Mouse (Mus musculus): ENCODE measurements around the gene Rab10. TPM values are rescaled to one million over a fixed set of nuclear protein-coding genes. Genes with fewer than 3 reads are reported as not detected.
"Not testable (repeated sequence)": the region's sequence is repeated elsewhere in the genome, so short reads cannot be mapped to it uniquely, and the experiment has no call there.

Gene Rab10
- polyA plus RNA-seq (2012; rRNA removed): 122 and 124 TPM in 2 replicates

GRCm38 (mm10) chr12:3309391-3310320 is at the start of gene Rab10:
TSS of gene Rab10 (minus strand) at chr12:3309969.
- peak; percentile 99 for DNase-seq (ENCODE audit: low spot score)

- no peak for DNase-seq (ENCODE audit: low spot score)
Measured at GRCm38 (mm10) chr12:3359302-3359701, 49.5 kb upstream of the Rab10 start.

DNA sequence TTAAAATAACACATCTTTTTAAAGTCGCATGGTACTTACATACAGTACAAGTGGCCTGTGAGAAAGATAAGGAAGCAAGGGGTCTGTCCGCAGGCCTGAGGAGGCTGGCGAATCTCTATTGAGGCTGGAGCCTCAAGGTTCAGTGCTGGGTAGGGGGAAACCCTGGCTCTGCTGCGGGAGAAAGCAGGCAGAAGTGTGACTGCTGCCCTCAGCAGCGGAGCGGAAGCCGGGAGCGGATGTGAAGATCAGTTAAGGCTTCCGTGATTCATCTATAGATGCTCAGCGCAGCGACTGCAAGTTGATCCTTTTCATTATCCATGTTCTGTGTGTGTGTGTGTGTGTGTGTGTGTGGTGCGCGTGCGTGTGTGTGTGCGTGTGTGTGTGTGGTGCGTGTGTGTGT is 47.1 kb upstream of the Rab10 start:
- no peak for DNase-seq (ENCODE audit: low spot score)

DNA sequence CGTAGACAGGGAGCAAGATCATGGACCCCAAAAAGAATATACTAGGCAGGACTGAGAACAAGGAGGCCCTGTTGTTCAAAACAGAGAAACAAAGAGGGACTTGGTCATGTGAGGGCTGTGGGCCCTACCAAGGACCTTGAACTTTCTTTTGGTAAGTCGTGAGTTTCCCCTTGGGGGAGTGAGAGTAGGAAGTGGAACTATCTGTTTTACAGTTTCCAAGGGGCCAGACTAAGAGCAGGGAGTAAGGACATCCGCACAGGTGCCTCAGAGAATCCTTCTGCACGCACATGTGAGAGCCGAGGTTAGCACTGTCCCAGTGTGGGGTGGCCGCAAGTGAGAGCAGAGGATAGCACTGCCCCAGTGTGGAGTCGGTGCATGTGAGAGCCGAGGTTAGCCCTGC is 45.3 kb upstream of the Rab10 start:
- no peak for DNase-seq (ENCODE audit: low spot score)

DNA sequence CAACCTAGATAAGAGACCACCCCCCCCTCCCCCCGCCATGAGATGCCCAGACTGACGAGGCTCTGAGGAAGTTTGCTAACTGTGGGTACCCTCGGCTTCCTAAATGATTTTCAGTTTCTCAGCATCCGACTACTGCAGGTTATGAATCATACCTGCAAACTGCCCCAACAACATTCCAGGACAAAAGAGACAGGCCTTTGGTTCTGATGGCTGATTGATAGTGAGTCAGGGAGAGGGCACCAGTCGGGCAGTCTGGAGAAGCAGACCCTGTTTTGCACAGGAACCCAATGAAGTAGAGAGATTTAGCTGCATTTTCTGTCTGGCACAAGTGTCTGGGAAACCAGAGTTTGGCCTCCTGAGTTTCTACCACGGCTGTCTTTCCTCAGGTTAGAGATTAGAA is 42.4 kb upstream of the Rab10 start:
- DNase-seq (ENCODE audit: low spot score): no peak

DNA sequence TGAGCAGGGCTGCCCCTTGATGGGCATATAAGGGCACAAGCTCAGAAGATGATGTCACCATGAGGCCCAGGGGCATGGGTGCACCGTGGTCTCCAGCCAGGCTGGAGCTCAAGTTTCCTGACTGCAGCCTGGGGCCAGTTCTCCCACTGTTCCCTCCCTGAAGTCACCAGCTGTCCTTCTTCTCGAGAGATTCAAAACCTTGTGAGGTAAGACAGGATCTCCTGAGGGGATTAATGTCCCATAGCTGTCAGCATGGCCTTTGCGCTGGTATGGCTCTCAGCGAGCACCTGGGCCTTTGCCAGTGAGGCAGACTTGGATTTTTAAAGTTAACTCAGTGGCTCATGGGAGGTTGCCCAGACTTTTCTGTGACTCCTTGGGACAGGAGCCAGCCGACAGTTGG is 40.4 kb upstream of the Rab10 start:
- DNase-seq (ENCODE audit: low spot score): no peak

- DNase-seq (ENCODE audit: low spot score): no peak
Measured at GRCm38 (mm10) chr12:3349387-3349786, 39.6 kb upstream of the Rab10 start.

- no peak for DNase-seq (ENCODE audit: low spot score)
Measured at GRCm38 (mm10) chr12:3347682-3348081, 37.9 kb upstream of the Rab10 start.

DNA sequence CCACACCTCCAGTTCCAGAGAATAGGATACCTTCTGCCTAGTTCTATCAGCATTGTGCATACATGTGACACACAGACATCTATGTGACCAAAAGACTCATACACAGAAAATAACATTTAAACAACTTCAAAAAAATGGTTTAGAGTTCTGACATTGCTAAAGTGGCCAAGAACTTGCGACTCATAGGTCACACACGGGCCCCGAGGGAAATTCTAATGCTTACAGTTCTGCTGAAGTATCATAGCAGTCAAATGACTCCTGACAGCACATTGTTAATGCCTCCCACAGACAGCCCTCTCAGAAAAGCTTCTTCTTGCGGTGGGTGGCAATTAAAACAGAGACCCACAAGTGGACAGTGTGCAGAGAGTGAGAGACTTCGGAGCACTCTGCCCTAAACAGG is 35.3 kb upstream of the Rab10 start:
- DNase-seq (ENCODE audit: low spot score): no peak

DNA sequence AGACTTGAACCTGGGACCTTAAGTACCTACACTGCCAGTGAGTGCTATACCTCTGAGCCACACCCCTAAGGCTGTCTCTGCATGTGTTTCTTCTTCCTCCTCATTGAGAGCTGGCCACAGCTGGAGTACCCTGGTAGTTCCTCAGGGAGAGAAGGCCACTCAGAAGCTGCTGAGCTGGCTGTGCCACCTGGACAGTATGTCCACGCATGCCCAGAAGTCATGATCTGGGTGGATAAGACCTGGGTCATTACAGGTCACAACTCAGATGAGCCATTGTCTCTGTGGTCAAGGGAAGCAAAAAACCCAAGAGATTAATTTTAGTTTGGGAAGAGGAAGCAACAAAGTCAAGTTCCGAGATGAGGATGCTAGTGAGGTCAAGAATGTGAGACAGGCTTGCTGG is 34.4 kb upstream of the Rab10 start:
- no peak for DNase-seq (ENCODE audit: low spot score)

DNA sequence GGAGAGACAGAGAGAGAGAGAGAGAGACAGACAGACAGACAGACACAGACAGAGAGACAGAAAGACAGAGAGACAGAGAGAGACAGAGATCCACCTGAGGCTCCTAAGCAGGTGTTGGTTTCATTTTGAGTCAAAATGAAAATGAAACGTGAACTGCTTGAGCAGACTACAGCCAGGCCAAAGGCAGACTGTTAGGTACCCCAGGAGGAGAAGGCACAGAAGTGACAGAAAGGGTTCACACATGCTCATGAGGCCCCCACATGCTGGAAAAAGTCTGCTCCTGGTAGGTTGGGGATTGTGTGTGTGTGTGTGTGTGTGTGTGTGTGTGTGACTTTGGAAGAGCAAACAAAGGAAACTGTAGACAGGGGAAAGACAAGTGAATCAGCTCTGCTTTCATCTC is 29.2 kb upstream of the Rab10 start:
- DNase-seq (ENCODE audit: low spot score): no peak

- no peak for DNase-seq (ENCODE audit: low spot score)
Measured at GRCm38 (mm10) chr12:3329677-3330076, 19.9 kb upstream of the Rab10 start.

- no peak for DNase-seq (ENCODE audit: low spot score)
Measured at GRCm38 (mm10) chr12:3325232-3325631, 15.5 kb upstream of the Rab10 start.

DNA sequence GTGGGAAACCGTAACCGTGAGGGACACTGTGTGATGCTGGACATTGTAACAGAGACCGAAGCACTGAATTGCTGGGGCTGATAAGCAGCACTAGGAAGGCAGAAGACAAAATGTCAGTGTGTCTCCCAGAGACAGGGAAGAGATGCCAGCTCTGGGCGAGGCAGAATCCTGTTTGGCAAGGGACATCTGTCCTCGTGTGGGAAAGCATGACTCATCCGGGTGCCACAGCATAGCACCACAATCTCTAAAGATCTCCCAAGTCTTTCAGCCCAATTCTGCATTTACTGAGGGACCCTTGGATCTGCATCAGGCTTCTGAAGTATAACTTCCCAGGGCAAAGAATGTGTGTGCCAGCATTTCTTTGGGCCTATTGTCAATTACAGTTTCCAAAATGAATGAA is 13.5 kb upstream of the Rab10 start:
- DNase-seq (ENCODE audit: low spot score): no peak

DNA sequence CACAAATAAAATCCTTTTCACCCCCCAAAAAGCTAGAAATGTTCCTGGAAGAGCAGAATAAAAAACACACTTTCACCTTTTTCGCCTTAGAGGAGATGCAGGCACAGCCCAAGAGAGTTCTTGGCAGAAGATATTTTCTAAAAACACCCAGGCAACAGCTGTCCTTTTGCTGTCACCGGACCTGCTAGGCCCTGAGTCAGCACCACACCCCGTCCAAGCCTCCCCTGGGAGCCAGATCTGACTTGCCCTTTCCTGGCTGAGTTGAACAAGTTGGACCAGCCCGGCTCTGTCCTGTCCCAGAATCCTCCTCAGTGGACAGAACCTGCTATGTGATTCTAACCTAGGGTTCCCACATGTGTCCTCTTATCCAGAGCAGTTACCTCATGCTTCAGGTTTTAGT is 9.6 kb upstream of the Rab10 start:
- peak; percentile 37 for DNase-seq (ENCODE audit: low spot score)

DNA sequence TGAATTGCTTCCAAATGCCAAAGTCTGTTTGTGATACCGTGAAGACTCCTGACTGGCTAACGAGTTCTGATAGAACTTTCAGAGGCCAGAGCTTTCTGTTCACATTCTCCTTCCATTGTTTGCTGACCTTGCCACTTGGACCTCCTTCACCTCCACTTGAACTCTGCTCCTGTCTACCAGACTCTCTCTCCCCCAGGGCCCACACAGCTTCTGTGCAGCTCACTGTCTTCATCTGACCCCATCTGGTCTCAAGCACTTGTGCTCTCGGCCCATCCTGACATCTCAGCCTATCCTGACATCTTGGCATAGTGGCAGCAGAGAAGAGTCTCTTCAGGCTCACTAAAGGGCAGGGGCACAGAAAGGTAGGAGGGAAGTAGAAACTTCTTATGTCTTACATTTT is 7.2 kb upstream of the Rab10 start:
- no peak for DNase-seq (ENCODE audit: low spot score)

DNA sequence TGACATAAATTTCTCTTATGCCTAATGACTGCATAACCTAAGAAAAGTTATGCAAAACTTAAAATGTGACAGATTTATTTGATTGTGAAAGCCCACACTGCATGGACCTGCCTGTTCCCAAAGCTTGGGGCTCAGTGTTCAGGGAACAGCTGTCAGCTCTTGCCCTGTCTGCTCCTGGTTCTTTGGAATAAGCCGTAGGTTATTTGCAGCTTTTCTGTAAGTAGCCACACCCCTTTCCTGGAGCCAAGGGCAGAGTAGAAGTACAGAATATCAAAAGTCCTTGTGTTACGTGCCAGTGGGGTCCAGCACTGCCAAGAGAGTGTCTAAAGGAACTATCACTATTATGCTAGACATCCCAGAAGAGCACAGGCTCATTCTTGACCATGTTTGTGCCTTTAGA is 6.3 kb upstream of the Rab10 start:
- no peak for DNase-seq (ENCODE audit: low spot score)

DNA sequence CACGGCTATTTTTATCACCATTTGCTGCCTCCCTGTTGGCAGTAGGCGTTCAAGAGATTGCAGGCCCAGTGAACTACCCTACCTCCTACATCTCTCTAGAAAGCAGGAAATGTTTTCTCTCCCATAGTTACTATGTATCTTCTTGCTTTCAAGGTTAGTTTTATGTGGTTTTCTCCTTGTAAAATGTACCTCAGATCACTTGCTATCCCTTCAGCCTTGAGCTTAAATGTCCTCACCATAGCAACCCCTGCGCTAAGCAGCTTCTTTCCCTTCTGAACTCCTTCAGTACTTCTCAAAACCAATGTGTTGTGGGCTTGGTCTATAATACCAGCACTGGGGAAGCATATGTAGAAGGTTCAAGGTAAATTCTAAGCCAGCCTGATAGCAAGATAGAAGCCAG is 3.1 kb upstream of the Rab10 start:
- DNase-seq (ENCODE audit: low spot score): no peak

DNA sequence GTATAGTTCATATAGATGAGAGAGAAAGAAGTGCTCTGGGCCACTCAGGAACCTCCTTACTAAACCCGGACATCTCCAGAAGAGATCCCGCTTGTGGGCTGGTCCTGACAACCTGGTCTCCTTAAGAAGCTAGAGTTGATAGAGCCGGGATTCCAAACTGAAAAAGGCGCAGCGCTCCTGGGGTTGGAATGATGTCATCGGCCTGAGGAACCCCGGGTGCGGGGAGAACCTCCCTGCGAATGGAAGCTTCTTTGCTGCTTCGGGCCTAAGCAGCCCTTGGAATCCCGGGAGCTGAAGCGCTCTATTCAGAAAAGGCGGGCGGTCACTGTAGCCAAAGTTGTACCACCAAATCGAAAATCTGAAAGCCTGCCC is 538 bp upstream of the Rab10 start:
- no peak for DNase-seq (ENCODE audit: low spot score)

DNA sequence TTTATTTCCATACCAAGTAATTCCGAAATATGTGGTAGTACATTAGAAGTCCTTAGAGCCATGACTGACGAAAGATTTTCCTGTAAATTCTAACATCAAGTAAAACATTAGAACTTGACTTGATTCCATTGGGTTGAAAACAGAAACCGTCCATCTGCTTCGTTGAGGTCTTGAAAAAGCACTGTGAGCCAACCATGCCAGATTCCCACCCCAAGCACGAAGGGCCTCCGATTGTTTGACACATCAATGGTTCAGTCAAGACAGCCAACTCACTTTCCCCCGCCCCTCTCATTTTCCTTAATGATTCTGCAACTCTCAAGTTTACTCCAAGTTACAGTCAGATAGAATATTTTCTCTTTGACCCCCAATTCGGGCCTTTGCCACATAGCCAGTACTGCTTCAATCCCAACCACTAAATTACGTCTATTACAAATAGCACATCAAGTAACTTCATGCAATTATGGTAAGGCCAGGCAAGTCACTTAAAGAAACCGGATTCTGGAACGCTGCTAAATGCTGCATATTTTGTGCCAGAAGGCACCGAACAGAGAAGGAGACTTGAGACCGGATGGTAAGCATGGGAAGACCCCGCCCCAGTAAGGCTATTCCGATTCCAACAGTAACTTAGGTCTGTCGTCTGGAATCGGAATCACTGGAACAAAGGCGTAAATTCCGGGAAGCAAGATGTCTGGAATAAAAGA is 1.1 kb downstream of the Rab10 start:
- DNase-seq (ENCODE audit: low spot score): no peak

- no peak for DNase-seq (ENCODE audit: low spot score)
Measured at GRCm38 (mm10) chr12:3307587-3307986, 2.2 kb downstream of the Rab10 start.

- DNase-seq (ENCODE audit: low spot score): no peak
Measured at GRCm38 (mm10) chr12:3305238-3305637, 4.5 kb downstream of the Rab10 start.

DNA sequence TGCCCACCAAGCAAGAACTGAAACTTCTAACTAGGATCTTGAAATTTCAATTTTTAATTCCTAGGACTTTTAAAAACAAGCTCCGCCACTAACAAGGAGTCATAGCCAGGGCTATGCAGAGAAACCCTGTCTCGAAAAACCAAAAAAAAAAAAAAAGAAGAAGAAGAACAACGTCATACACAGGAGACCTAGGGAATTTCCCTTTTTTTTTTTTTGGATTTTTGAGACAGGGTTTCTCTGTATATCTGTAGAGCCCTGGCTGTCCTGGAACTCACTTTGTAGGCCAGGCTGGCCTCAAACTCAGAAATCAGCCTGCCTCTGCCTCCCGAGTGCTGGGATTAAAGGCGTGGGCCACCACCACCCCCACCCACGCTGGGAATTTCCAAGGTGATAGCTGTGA is 12.1 kb downstream of the Rab10 start:
- DNase-seq (ENCODE audit: low spot score): not testable (repeated sequence)

All from urinary bladder, adult 2 months (tissue).